Mouse (Mus musculus) thymus, adult 2 months (tissue): ENCODE data around the gene Wdr24. TPM values are rescaled to one million over a fixed set of nuclear protein-coding genes. Genes with fewer than 3 reads are reported as not detected.

ENCODE experiments used
- DNase-seq: peaks from one replicate; pipeline ENCODE4 v3.0.0; 2021
- H3K27ac ChIP-seq: fragments of 200-500 bp; 2 replicates; pipeline ENCODE4 v1.5.1; 2012; ENCODE audit warnings: low read length, control low read depth; ENCODE audit not compliant: control insufficient read depth, insufficient read depth
- H3K27me3 ChIP-seq: fragments of 200-500 bp; 2 replicates; pipeline ENCODE4 v1.6.1; 2012; ENCODE audit warnings: mild to moderate bottlenecking, low read length, moderate library complexity, mixed read lengths; ENCODE audit not compliant: control insufficient read depth, insufficient read depth
- H3K36me3 ChIP-seq: fragments of 200-500 bp; 2 replicates; pipeline ENCODE4 v1.6.1; 2012; ENCODE audit warnings: mild to moderate bottlenecking, low read length, moderate library complexity; ENCODE audit not compliant: control insufficient read depth, insufficient read depth
- H3K4me1 ChIP-seq: fragments of 200-500 bp; replicated peaks from 2 replicates; pipeline ENCODE4 v1.6.1; 2012; ENCODE audit warnings: low read length; ENCODE audit not compliant: control insufficient read depth, insufficient read depth
- H3K4me3 ChIP-seq: fragments of 200-500 bp; 2 replicates; pipeline ENCODE4 v1.5.1; 2012; ENCODE audit warnings: mild to moderate bottlenecking, low read length, control low read depth, moderate library complexity; ENCODE audit not compliant: control insufficient read depth, insufficient read depth
- CTCF ChIP-seq: fragments of 200-500 bp; IDR thresholded peaks from 2 replicates; pipeline ENCODE4 v1.5.1; 2012; ENCODE audit warnings: mild to moderate bottlenecking, control low read depth, low read length, moderate library complexity, borderline replicate concordance; ENCODE audit not compliant: control insufficient read depth, poor library complexity, insufficient read depth; ENCODE audit errors: extremely low read depth
- POLR2A ChIP-seq: fragments of 200-500 bp; IDR thresholded peaks from 2 replicates; pipeline ENCODE4 v1.6.1; 2012; ENCODE audit warnings: mild to moderate bottlenecking, low read length, control low read depth, moderate library complexity; ENCODE audit not compliant: control insufficient read depth, poor library complexity, insufficient read depth; ENCODE audit errors: extremely low read depth
- WGBS: fragments of 180-500 bp; shearing (Covaris S2); methylation state at CpG from one replicate; pipeline ENCODE4 v1.1.7; 2018; 5-methylcytosine and 5-hydroxymethylcytosine counted together
- polyA plus RNA-seq: library from polyadenylated mRNA; depleted of rRNA; stranded (reverse); fragments of >200 nt; gene quantifications from 2 replicates; pipeline ENCODE4 v1.2.3, GENCODE M21; 2012

Gene Wdr24
- polyA plus RNA-seq, 1 experiment, result 89.1 TPM

DNA sequence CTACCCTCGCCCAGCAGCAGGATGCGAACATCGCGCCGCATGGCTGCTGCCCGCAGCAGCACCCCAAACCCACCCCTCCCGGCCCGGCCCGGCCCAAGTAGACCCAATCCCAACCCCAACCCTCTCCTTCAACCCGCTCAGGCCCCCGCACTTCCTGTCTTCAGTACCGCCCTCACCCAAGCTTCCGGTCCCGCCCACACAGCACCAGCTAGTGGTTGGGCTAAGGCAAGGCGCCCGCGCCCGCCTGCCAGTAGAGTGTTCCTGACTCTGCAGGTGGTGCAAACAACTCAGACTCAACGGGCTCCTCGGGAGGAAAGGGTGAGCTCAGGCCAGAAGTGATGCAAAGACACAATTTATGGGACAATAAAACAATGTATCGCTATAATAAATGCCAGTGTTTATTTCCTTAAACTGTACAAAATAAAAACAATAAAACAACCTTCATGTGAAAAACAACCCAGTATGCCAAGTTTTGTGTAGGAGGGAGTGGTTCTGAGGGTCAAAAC is 21.0 kb downstream of the Wdr24 start, which contains the start of gene Rhot2:
Gene Rhot2, minus strand, starts transcription at position 456 of the 506 bp plus-strand sequence.
- peak within 1 kb of the TSS; percentile 87 for H3K4me3 ChIP-seq
- under 1% methylated on average over 21 of the region's 21 CpGs for WGBS
- H3K27me3 ChIP-seq, result no peaks in the 10 kb centered on the region
- peaks cover 17% of the 10 kb centered on the region for H3K4me1 ChIP-seq
- DNase-seq, result peak; percentile 97
- H3K27ac ChIP-seq, result peak within 1 kb of the TSS; percentile 71
- H3K36me3 ChIP-seq, result peaks cover 24% of the 10 kb centered on the region
- TF ChIP-seq CTCF (peak; percentile 65; the same call in 1 of the 2 replicates), POLR2A (peak; percentile 78)

DNA sequence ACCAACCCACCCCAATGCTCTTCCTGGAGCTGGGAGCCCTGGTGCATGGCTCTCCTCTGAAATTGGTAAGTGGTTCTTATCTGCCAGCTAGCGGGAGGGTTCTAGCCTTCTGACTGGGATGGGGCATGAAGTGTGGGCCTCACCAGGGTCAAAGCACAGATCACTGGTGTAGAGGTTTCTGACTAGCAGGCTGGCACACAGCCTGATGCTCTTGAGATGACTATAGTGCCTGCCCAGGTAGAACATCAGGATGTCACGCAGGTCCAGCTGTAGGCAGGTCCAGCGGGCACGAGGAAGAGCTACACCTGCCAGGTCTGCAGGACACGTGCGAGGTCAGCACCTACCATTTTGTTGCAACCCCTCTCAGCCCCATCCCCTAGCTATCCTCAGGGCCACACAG is 36.8 kb downstream of the Wdr24 start:
- Histone ChIP-seq H3K36me3 (no peaks in the 10 kb centered on the region), H3K4me3 (no peak overlapping the region), H3K27ac (no peak overlapping the region), H3K27me3 (no peaks in the 10 kb centered on the region), H3K4me1 (peaks cover 15% of the 10 kb centered on the region)
- no peak for TF ChIP-seq POLR2A
- no peak for TF ChIP-seq CTCF
- DNase-seq, result no peak
- WGBS, result 97% methylated on average over 6 of the region's 6 CpGs

DNA sequence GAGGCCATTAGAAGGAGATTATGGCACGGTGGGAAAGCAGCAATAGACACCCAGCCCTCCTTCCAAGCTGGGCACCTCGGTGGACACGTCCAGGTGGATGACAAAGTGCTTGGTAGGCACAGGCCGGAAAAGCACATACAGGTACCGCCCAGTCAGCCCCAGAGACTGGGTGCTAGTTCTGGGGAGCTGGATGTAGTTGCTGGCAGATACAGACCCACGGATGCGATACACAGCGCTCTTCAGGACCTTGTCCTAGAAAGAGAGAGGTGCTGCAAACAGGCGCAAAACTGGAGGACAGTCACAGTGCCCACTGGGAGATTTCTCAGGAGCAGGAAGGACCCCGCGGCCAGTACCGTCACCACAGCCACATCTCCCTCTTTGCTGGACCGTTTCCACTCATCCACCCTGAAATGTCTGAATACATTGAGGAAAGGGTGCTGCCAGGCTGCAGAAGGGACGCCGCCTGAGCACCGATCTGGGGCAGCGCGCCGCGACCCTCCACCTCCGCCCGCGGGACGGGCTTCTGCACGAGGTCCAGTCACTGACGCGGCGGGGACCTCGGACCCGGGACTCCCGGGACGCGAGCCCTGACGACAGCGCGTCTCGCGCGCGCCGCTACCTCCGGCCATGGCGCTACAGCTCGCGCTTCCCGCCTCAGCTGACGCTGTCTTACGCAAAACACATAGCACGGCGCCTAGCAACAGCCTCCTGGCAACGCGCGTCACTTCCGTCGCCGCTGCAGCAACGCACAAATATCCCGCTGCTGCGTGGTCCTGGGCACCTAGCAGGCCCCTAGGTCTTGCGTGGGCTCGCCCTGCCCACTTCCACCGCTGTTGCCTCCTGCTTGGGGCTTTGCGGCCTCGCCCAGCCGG is 37.6 kb downstream of the Wdr24 start, which contains the start of gene Wdr90:
Gene Wdr90, minus strand, starts transcription at position 670 of the 872 bp plus-strand sequence.
- H3K27me3 ChIP-seq, result no peaks in the 10 kb centered on the region
- no peaks in the 10 kb centered on the region for H3K36me3 ChIP-seq
- TF ChIP-seq CTCF (peak; percentile 65; the same call in 1 of the 2 replicates), POLR2A (peak; percentile 78)
- WGBS, result 4% methylated on average over 65 of the region's 65 CpGs
- H3K27ac ChIP-seq, result peak within 1 kb of the TSS; percentile 45
- peaks cover 15% of the 10 kb centered on the region for H3K4me1 ChIP-seq
- H3K4me3 ChIP-seq, result peak within 1 kb of the TSS; percentile 55
- DNase-seq, result peak; percentile 90

DNA sequence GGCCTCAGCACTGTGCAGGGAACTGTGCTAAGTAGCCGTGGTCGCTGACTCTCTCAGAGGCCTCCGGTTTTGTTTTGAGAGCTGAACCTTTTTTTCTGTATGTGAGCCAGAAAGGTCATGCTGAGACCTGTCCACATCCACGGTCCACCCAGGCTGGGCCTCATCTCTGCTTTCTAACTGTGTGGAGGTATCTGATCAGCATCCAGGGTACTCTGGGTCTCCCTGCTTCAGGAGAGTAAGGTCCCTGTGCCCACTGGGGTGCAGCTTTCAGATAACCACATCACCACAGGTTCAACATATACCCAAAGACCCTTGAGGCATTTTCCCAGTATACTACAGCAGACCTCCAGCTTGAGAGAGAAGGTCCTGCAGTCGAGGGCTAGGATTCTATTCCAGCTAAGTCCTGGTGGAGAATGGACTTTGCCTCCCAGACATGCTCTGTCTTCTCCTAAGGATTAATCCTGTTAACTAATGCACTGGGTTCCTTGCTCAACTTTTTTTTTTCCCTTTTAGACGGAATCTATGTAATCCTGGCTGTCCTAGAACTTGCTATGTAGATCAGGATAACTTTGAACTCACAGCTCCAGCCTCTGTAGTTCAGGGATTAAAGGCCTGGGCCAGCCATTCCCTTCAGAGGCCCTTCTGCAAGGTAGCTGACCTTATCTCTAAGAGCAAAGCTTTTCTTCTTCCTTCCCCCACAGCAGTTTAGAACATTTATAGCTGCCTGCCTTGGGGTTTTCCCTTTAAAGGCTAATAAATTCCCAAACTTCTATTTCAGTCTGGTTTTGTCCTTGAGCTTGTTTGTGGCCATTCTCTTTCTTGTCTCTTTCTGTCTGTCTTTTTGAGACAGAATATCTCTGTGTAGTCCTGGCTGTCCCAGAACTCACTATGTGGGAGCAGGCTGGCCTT is 38.5 kb downstream of the Wdr24 start:
- no peak for TF ChIP-seq POLR2A
- TF ChIP-seq CTCF, result no peak
- H3K27me3 ChIP-seq, result no peaks in the 10 kb centered on the region
- H3K36me3 ChIP-seq, result no peaks in the 10 kb centered on the region
- H3K4me3 ChIP-seq, result peak overlapping the region; percentile 55
- peak overlapping the region; percentile 45 for H3K27ac ChIP-seq
- H3K4me1 ChIP-seq, result peaks cover 15% of the 10 kb centered on the region
- DNase-seq, result no peak
- WGBS, result 18% methylated on average over 6 of the region's 6 CpGs

DNA sequence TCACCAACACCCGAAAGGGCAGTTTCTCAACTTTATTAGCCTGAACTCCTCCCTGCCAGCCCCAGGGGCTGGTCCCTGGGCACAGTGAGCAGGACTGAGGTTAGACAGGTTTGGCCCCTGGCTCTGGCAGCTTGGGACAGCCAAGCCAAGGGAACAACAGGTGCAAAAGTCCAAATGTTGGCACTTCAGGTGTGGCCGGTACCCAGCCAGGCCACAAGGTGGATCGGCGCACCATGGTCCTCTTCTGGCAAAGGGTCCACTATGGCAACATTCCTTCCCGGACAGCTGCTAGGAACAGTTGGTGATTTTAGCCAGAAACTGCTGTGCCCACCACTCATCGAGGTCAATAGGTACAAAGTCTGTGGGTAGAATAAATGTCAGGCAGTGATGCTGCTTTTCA is 40.3 kb downstream of the Wdr24 start:
- TF ChIP-seq POLR2A (no peak), CTCF (no peak)
- 97% methylated on average over 6 of the region's 6 CpGs for WGBS

DNA sequence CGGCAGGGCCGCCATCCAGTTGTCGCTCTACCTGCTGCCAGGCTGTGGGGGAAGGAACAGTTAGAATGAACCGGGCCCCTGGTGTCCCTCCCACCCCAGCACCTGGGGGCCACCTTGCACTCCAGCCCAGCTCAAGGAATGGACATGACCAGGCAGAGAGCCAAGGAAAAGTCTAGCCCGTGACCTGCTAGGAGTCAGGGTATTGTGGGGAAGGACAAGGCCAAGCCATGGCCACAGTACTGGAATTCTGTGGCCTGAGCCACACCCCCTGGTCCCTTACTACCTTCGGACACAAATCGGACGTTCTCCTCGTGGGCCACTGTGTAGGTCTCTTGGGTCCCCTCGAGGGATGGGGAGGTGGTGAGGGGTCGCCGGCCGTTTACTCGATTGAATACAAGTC is 40.9 kb downstream of the Wdr24 start:
- DNase-seq, result no peak
- H3K4me1 ChIP-seq, result peaks cover 27% of the 10 kb centered on the region
- H3K36me3 ChIP-seq, result no peaks in the 10 kb centered on the region
- H3K4me3 ChIP-seq, result no peak overlapping the region
- TF ChIP-seq POLR2A (no peak), CTCF (no peak)
- no peaks in the 10 kb centered on the region for H3K27me3 ChIP-seq
- H3K27ac ChIP-seq, result no peak overlapping the region
- WGBS, result 96% methylated on average over 14 of the region's 14 CpGs

More for the DNA sequence above, 40.3 kb downstream of the Wdr24 start:
- no peaks in the 10 kb centered on the region for H3K36me3 ChIP-seq
- peaks cover 25% of the 10 kb centered on the region for H3K4me1 ChIP-seq
- no peak overlapping the region for H3K27ac ChIP-seq
- H3K27me3 ChIP-seq, result no peaks in the 10 kb centered on the region
- no peak overlapping the region for H3K4me3 ChIP-seq
- DNase-seq, result no peak
